Mouse (Mus musculus): ENCODE data around the gene Rreb1. TPM values are rescaled to one million over a fixed set of nuclear protein-coding genes. Genes with fewer than 3 reads are reported as not detected.
A peak's percentile ranks its signal among the peaks of the same experiment; 100 is the strongest.

Rreb1 gene
- polyA plus RNA-seq, 1 experiment from 2014 or later = 14.1 TPM

DNA sequence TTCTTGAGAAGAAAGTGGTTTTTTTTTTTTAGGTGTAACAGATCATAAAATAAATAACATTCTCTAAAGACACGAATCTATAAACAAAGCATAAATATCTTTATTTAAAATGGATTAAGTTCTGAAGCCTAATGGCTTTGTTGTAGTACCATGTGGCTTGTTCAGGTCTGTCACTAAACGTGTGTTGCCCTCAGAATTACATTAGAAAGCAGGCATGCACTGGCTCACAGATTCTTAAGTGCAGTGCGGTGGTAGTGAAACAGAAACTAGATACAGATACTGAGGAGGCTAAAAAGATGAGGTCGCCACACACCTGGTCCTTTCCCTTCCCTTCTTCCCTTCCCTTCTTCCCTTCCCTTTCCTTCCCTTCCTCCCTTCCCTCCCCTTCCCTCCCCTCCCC is 75.2 kb downstream of the Rreb1 start:
- Histone ChIP-seq H3K4me1 (ENCODE audit: control insufficient read depth, insufficient read depth, low read length) (peaks cover 49% of the 10 kb centered on the region), H3K36me3 (ENCODE audit: control insufficient read depth, insufficient read depth, low read length) (no peaks in the 10 kb centered on the region), H3K9ac (ENCODE audit: low read length) (no peak overlapping the region), H3K27me3 (ENCODE audit: control insufficient read depth, insufficient read depth, low read length) (no peaks in the 10 kb centered on the region), H3K4me3 (replicated peaks; ENCODE audit: low read length) (no peak overlapping the region), H3K9me3 (replicated peaks; ENCODE audit: control insufficient read depth, low read length) (no peaks in the 10 kb centered on the region), H3K4me2 (ENCODE audit: low read depth, low read length) (no peak overlapping the region), H3K27ac (ENCODE audit: low read length) (peak overlapping the region; percentile 69; the same call in 1 of the 2 replicates)
- no peak for ATAC-seq (ENCODE audit: insufficient read depth, low FRiP score)
- 25% methylated on average over 4 of the region's 4 CpGs for WGBS

DNA sequence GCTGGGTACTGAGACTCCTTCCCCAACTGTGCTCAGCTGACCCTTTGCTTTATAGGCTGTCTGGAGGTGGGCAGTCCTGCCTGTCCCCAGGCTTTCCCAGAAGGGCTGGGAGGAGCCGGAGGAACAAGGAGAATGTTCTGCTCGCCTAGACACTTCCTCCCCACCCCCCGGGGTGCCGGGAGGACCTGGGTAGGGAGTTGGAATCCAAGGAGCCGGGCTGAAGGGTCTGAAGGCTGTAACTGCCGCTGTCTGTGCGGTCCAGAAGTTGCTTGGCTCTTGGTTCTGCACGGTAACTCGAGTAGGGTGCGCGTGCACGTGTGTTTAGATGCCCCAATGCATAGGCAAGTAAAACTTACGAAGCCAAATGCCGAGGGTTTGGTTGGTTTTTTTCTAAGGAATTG is 75.8 kb downstream of the Rreb1 start:
- H3K4me1 ChIP-seq (ENCODE audit: control insufficient read depth, insufficient read depth, low read length) = peaks cover 55% of the 10 kb centered on the region
- H3K4me3 ChIP-seq (replicated peaks; ENCODE audit: low read length) = peak overlapping the region; percentile 34
- no peaks in the 10 kb centered on the region for H3K27me3 ChIP-seq (ENCODE audit: control insufficient read depth, insufficient read depth, low read length)
- peak overlapping the region; percentile 86 for H3K27ac ChIP-seq (ENCODE audit: low read length)
- WGBS = 6% methylated on average over 14 of the region's 14 CpGs
- peak; percentile 41; the same call in 1 of the 2 replicates for ATAC-seq (ENCODE audit: insufficient read depth, low FRiP score)
- H3K36me3 ChIP-seq (ENCODE audit: control insufficient read depth, insufficient read depth, low read length) = no peaks in the 10 kb centered on the region
- no peaks in the 10 kb centered on the region for H3K9me3 ChIP-seq (replicated peaks; ENCODE audit: control insufficient read depth, low read length)
- peak overlapping the region; percentile 51 for H3K4me2 ChIP-seq (ENCODE audit: low read depth, low read length)
- peak overlapping the region; percentile 55 for H3K9ac ChIP-seq (ENCODE audit: low read length)

DNA sequence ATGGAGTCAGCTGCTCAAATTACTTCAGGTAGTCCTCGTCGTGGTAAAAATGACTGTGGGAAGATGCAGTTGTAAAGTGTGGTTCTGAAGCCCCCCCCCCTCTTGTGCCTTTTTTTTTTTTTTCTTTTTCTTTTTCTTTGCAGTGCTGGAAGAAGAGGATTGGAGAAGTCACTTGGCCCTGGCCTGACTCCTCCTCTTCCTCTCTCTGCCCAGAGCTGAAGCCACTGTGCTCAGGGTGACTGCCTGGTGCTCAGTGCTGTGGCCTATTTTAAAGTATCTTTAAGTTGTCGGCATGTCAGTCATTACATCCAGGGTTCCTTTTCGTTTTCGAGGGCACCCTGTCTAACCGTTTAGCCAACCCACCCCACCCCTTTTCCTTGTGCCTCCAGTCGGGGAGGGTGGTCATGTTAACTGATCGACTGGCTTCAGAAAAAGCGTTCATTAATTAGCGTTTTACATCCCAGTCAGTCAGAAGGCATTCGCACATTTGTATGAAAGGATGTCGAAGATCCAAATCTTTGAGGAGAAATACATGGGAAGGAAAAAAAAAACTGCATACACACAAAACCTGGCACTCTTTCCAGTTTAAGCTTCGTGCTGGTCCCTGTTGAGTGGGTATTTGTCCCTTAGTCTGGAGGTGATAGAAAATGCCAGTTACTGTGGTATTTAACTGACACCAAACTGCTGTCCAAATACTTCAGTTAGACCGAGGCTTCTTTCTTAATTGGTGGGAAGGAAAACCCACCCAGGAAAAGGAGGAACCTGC is 76.4 kb downstream of the Rreb1 start:
- H3K27ac ChIP-seq (ENCODE audit: low read length) = peak overlapping the region; percentile 86
- peak overlapping the region; percentile 51 for H3K4me2 ChIP-seq (ENCODE audit: low read depth, low read length)
- no peaks in the 10 kb centered on the region for H3K36me3 ChIP-seq (ENCODE audit: control insufficient read depth, insufficient read depth, low read length)
- peak overlapping the region; percentile 34; the same call in 1 of the 2 replicates for H3K4me3 ChIP-seq (replicated peaks; ENCODE audit: low read length)
- peak overlapping the region; percentile 55 for H3K9ac ChIP-seq (ENCODE audit: low read length)
- H3K27me3 ChIP-seq (ENCODE audit: control insufficient read depth, insufficient read depth, low read length) = no peaks in the 10 kb centered on the region
- H3K9me3 ChIP-seq (replicated peaks; ENCODE audit: control insufficient read depth, low read length) = no peaks in the 10 kb centered on the region
- H3K4me1 ChIP-seq (ENCODE audit: control insufficient read depth, insufficient read depth, low read length) = peaks cover 61% of the 10 kb centered on the region
- WGBS = 29% methylated on average over 14 of the region's 14 CpGs
- ATAC-seq (ENCODE audit: insufficient read depth, low FRiP score) = no peak

DNA sequence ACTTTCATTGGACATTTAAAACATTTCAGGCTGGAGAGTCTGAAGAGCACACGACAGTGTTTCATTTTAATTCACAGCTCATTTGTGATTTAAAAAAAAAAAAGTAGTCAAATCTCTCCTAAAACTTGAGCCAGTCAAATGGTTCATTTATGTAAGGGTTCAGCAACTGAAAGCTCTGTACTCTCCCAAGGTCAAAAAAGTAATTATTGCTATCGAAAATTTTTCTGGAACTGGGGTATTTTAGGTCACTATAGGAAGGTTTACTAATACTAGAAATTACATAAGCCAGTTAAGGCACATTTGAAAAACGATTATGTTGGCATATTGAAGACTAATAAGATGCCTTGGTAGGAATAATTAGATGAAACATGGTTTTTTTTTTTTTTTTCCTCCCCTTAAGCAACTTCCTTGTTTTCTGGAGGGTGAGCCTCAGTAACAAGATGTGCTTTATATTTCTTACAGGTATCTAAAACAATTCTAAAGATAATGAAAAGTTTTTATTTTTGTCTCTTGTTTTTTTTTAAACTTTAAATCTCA is 77.1 kb downstream of the Rreb1 start:
- Histone ChIP-seq H3K27me3 (ENCODE audit: control insufficient read depth, insufficient read depth, low read length) (no peaks in the 10 kb centered on the region), H3K36me3 (ENCODE audit: control insufficient read depth, insufficient read depth, low read length) (no peaks in the 10 kb centered on the region), H3K4me2 (ENCODE audit: low read depth, low read length) (no peak overlapping the region), H3K9me3 (replicated peaks; ENCODE audit: control insufficient read depth, low read length) (no peaks in the 10 kb centered on the region), H3K4me1 (ENCODE audit: control insufficient read depth, insufficient read depth, low read length) (peaks cover 65% of the 10 kb centered on the region), H3K4me3 (replicated peaks; ENCODE audit: low read length) (no peak overlapping the region), H3K27ac (ENCODE audit: low read length) (peak overlapping the region; percentile 86; the same call in 1 of the 2 replicates), H3K9ac (ENCODE audit: low read length) (no peak overlapping the region)
- WGBS = 48% methylated on average over 3 of the region's 3 CpGs
- no peak for ATAC-seq (ENCODE audit: insufficient read depth, low FRiP score)

DNA sequence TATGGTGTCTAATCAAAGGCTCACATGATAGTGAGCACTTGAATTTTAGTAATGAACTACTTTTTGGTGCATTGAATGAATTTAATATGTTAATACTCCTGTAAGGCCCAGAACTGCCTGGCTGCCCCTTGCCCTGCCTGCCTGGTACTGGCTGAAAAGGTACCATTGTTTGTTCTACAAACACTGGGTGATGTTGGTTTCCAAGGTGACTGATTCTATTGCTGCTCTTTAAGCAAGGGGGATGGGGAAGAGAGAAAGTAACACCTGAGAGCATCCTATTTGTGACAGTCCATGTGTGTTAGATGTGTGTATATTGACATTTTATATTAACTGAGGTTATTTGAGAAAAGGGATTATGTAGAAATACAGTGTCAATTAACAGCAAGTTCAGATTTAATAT is 77.6 kb downstream of the Rreb1 start:
- Histone ChIP-seq H3K27me3 (ENCODE audit: control insufficient read depth, insufficient read depth, low read length) (no peaks in the 10 kb centered on the region), H3K27ac (ENCODE audit: low read length) (no peak overlapping the region; the same call in 1 of the 2 replicates), H3K4me1 (ENCODE audit: control insufficient read depth, insufficient read depth, low read length) (peaks cover 68% of the 10 kb centered on the region), H3K4me2 (ENCODE audit: low read depth, low read length) (no peak overlapping the region), H3K9ac (ENCODE audit: low read length) (no peak overlapping the region), H3K9me3 (replicated peaks; ENCODE audit: control insufficient read depth, low read length) (no peaks in the 10 kb centered on the region), H3K4me3 (replicated peaks; ENCODE audit: low read length) (no peak overlapping the region), H3K36me3 (ENCODE audit: control insufficient read depth, insufficient read depth, low read length) (no peaks in the 10 kb centered on the region)
- no peak for ATAC-seq (ENCODE audit: insufficient read depth, low FRiP score)

DNA sequence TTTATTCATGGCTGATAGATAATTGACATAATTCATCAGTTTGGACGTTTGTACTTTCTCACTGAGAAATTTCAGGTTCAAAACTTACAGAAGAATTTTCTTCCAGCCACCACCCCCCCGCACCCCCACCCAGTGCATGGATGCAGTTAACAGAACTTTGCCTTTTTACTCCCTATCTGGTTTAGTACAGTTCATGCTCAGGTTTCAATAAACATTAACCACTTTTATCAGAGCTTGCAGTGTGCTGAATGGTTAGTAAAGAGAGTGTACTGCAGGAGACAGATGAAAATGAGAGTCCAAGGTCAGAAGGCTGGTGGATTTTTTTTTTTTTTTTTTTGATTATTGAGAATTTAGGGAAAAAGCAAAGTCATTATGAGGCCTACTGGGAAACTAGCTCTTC is 78.3 kb downstream of the Rreb1 start:
- Histone ChIP-seq H3K4me1 (ENCODE audit: control insufficient read depth, insufficient read depth, low read length) (peaks cover 75% of the 10 kb centered on the region), H3K36me3 (ENCODE audit: control insufficient read depth, insufficient read depth, low read length) (no peaks in the 10 kb centered on the region), H3K27ac (ENCODE audit: low read length) (peak overlapping the region; percentile 85), H3K27me3 (ENCODE audit: control insufficient read depth, insufficient read depth, low read length) (no peaks in the 10 kb centered on the region), H3K9ac (ENCODE audit: low read length) (no peak overlapping the region; the same call in 1 of the 2 replicates), H3K9me3 (replicated peaks; ENCODE audit: control insufficient read depth, low read length) (no peaks in the 10 kb centered on the region), H3K4me2 (ENCODE audit: low read depth, low read length) (peak overlapping the region; percentile 100; the same call in 1 of the 2 replicates), H3K4me3 (replicated peaks; ENCODE audit: low read length) (no peak overlapping the region)
- ATAC-seq (ENCODE audit: insufficient read depth, low FRiP score) = no peak
- WGBS = 31% methylated on average over 2 of the region's 2 CpGs

DNA sequence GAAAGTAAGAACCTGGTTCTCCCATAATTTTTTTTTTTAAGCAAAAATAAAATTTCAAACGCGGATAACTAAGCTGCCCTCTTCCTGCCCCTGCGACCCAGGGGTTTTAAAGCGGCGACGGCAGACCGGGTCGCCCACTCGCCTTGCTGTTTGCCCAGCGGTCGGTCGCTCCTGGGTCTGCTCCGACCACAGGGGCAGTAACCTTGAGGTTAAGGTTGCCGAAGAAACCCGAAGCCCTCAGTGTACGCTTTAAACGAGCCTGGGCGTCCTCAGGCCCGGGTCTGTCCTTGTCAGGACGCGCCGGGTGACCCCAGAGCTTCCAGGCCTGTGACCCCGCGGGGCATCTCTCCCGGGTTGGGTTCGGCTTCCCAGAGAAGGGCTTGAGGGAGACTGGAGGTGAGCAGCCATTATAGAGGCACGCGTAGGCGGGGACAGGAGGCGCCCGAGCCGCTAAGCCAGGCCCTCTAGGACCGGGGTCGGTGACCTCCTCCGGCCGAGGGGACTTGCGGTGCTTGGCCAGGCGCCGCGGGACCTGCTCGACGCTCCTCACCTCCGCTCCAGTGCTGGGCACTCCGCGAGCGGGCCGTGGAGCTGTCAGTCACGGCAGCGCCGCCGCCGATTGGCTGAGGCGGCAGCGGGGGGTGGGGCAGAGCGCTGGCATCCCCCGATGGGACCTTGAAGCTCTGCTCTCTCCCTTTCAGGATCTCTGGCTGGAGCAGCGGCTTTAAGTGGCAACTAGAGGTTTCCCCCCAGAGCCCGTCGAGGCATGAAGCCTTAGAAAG is 79.3 kb downstream of the Rreb1 start:
- ATAC-seq (ENCODE audit: insufficient read depth, low FRiP score) = peak; percentile 89
- Histone ChIP-seq H3K36me3 (ENCODE audit: control insufficient read depth, insufficient read depth, low read length) (no peaks in the 10 kb centered on the region), H3K27ac (ENCODE audit: low read length) (peak overlapping the region; percentile 85), H3K27me3 (ENCODE audit: control insufficient read depth, insufficient read depth, low read length) (no peaks in the 10 kb centered on the region), H3K4me2 (ENCODE audit: low read depth, low read length) (peak overlapping the region; percentile 100), H3K9me3 (replicated peaks; ENCODE audit: control insufficient read depth, low read length) (no peaks in the 10 kb centered on the region), H3K4me1 (ENCODE audit: control insufficient read depth, insufficient read depth, low read length) (peaks cover 76% of the 10 kb centered on the region), H3K9ac (ENCODE audit: low read length) (peak overlapping the region; percentile 88), H3K4me3 (replicated peaks; ENCODE audit: low read length) (peak overlapping the region; percentile 70)
- WGBS = under 1% methylated on average over 59 of the region's 59 CpGs

DNA sequence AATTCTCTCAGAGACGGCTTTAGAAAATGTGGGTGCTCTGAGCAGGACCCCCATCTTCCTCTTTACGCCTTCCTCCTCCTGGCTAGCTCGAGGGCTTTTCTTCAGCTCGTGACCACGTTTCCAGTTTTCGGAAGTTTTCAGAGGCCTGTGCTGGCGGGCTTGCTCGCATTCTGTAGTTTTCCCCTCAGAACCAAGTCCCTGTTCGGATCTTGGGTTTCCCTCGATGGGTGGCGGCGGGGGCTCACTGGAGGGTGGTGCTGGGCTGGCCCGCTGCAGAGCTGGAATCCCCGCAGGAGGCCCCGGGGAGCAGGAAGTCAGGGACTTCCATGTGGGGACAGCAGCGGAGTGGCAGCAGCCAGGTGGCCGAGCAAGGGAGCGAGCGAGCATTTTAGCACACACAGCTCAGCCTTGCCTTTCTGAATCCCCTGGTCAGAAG is 79.9 kb downstream of the Rreb1 start:
- peaks cover 76% of the 10 kb centered on the region for H3K4me1 ChIP-seq (ENCODE audit: control insufficient read depth, insufficient read depth, low read length)
- peak overlapping the region; percentile 100 for H3K4me2 ChIP-seq (ENCODE audit: low read depth, low read length)
- peak; percentile 18 for ATAC-seq (ENCODE audit: insufficient read depth, low FRiP score)
- H3K36me3 ChIP-seq (ENCODE audit: control insufficient read depth, insufficient read depth, low read length) = no peaks in the 10 kb centered on the region
- 4% methylated on average over 19 of the region's 19 CpGs for WGBS
- H3K9me3 ChIP-seq (replicated peaks; ENCODE audit: control insufficient read depth, low read length) = no peaks in the 10 kb centered on the region
- peak overlapping the region; percentile 88 for H3K9ac ChIP-seq (ENCODE audit: low read length)
- H3K27me3 ChIP-seq (ENCODE audit: control insufficient read depth, insufficient read depth, low read length) = no peaks in the 10 kb centered on the region
- peak overlapping the region; percentile 70 for H3K4me3 ChIP-seq (replicated peaks; ENCODE audit: low read length)
- peak overlapping the region; percentile 85 for H3K27ac ChIP-seq (ENCODE audit: low read length)

DNA sequence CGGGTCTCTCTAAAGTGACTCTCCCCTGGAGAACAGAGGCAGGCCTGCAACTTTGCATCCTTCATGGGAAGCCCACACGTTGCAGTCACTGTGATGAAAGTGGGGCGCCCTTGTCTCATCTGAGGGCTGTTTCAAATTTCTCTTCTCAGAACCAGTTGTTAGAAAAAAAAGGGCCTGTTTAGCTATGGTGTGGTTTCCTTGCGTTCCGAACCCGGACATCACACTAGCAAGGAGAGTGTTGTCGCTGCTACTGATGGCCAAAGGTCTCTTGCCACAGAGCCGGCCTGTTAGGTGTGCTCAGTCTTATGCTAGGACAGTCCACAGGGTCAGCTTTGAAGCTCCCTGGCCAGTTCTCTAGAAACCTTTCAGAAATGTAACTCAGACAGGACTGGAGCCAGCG is 80.3 kb downstream of the Rreb1 start:
- no peak for ATAC-seq (ENCODE audit: insufficient read depth, low FRiP score)
- Histone ChIP-seq H3K9ac (ENCODE audit: low read length) (peak overlapping the region; percentile 88), H3K4me1 (ENCODE audit: control insufficient read depth, insufficient read depth, low read length) (peaks cover 76% of the 10 kb centered on the region), H3K27me3 (ENCODE audit: control insufficient read depth, insufficient read depth, low read length) (no peaks in the 10 kb centered on the region), H3K36me3 (ENCODE audit: control insufficient read depth, insufficient read depth, low read length) (no peaks in the 10 kb centered on the region), H3K27ac (ENCODE audit: low read length) (peak overlapping the region; percentile 85), H3K4me3 (replicated peaks; ENCODE audit: low read length) (peak overlapping the region; percentile 70), H3K4me2 (ENCODE audit: low read depth, low read length) (peak overlapping the region; percentile 100), H3K9me3 (replicated peaks; ENCODE audit: control insufficient read depth, low read length) (no peaks in the 10 kb centered on the region)
- WGBS = 43% methylated on average over 9 of the region's 9 CpGs

Data from stomach, embryonic 16.5 days (tissue).